Mouse (Mus musculus): Measurements from ENCODE around the gene Abhd17a. TPM values are rescaled to one million over a fixed set of nuclear protein-coding genes. Genes with fewer than 3 reads are reported as not detected.

The Abhd17a gene
- 86.5 and 89.2 TPM in 2 replicates for polyA plus RNA-seq (2015; fragmentation: Nextera tagmentation; extraction: Ambion mirVana)

- Histone ChIP-seq H3K9me3 (ENCODE audit: low read length) (no peaks in the 10 kb centered on the region), H3K27me3 (ENCODE audit: insufficient read depth, low read length) (no peaks in the 10 kb centered on the region), H3K4me2 (replicated peaks; ENCODE audit: low read depth, low read length) (peak within 1 kb of the TSS; percentile 98), H3K27ac (ENCODE audit: low read length) (peak within 1 kb of the TSS; percentile 6; the same call in 1 of the 2 replicates), H3K36me3 (ENCODE audit: insufficient read depth, low read length) (0 out of 2 replicates have a peak, but pooled peaks cover 8% of the 10 kb centered on the region), H3K4me3 (ENCODE audit: low read length) (peak within 1 kb of the TSS; percentile 76), H3K9ac (replicated peaks; ENCODE audit: low read length) (peak within 1 kb of the TSS; percentile 85), H3K4me1 (ENCODE audit: insufficient read depth, low read length) (peaks cover 24% of the 10 kb centered on the region)
- ATAC-seq (ENCODE audit: low FRiP score, low TSS enrichment) = peak; percentile 96
- WGBS = under 1% methylated on average over 72 of the region's 73 CpGs
These were observed at the start of gene Abhd17a for GRCm38 (mm10) chr10:80589879-80590854. TSS of gene Abhd17a (minus strand) at chr10:80590341.

GRCm38 (mm10) chr10:80635345-80635744 is 45.2 kb upstream of the Abhd17a start:
- H3K9ac ChIP-seq (replicated peaks; ENCODE audit: low read length) = no peak overlapping the region
- 74% methylated on average over 6 of the region's 6 CpGs for WGBS
- H3K4me2 ChIP-seq (replicated peaks; ENCODE audit: low read depth, low read length) = no peak overlapping the region
- no peak overlapping the region for H3K4me3 ChIP-seq (ENCODE audit: low read length)
- H3K36me3 ChIP-seq (ENCODE audit: insufficient read depth, low read length) = peaks cover 65% of the 10 kb centered on the region
- H3K9me3 ChIP-seq (ENCODE audit: low read length) = no peaks in the 10 kb centered on the region
- no peaks in the 10 kb centered on the region for H3K4me1 ChIP-seq (ENCODE audit: insufficient read depth, low read length)
- ATAC-seq (ENCODE audit: low FRiP score, low TSS enrichment) = no peak
- no peak overlapping the region for H3K27ac ChIP-seq (ENCODE audit: low read length)
- H3K27me3 ChIP-seq (ENCODE audit: insufficient read depth, low read length) = no peaks in the 10 kb centered on the region

GRCm38 (mm10) chr10:80628925-80629324 is 38.8 kb upstream of the Abhd17a start:
- no peaks in the 10 kb centered on the region for H3K9me3 ChIP-seq (ENCODE audit: low read length)
- H3K27ac ChIP-seq (ENCODE audit: low read length) = no peak overlapping the region
- H3K36me3 ChIP-seq (ENCODE audit: insufficient read depth, low read length) = peaks cover 4% of the 10 kb centered on the region; the same call in 1 of the 2 replicates
- H3K27me3 ChIP-seq (ENCODE audit: insufficient read depth, low read length) = no peaks in the 10 kb centered on the region
- WGBS = 79% methylated on average over 9 of the region's 9 CpGs
- H3K4me3 ChIP-seq (ENCODE audit: low read length) = no peak overlapping the region
- peaks cover 51% of the 10 kb centered on the region for H3K4me1 ChIP-seq (ENCODE audit: insufficient read depth, low read length)
- H3K9ac ChIP-seq (replicated peaks; ENCODE audit: low read length) = no peak overlapping the region
- no peak overlapping the region for H3K4me2 ChIP-seq (replicated peaks; ENCODE audit: low read depth, low read length)
- ATAC-seq (ENCODE audit: low FRiP score, low TSS enrichment) = no peak

- peak; percentile 91 for ATAC-seq (ENCODE audit: low FRiP score, low TSS enrichment)
- no peak overlapping the region for H3K4me3 ChIP-seq (ENCODE audit: low read length)
- 11% methylated on average over 2 of the region's 2 CpGs for WGBS
- H3K27ac ChIP-seq (ENCODE audit: low read length) = peak overlapping the region; percentile 85
- no peaks in the 10 kb centered on the region for H3K9me3 ChIP-seq (ENCODE audit: low read length)
- H3K4me2 ChIP-seq (replicated peaks; ENCODE audit: low read depth, low read length) = no peak overlapping the region
- H3K36me3 ChIP-seq (ENCODE audit: insufficient read depth, low read length) = 0 out of 2 replicates have a peak, but pooled peaks cover 3% of the 10 kb centered on the region
- H3K9ac ChIP-seq (replicated peaks; ENCODE audit: low read length) = peak overlapping the region; percentile 5; the same call in 1 of the 2 replicates
- H3K27me3 ChIP-seq (ENCODE audit: insufficient read depth, low read length) = no peaks in the 10 kb centered on the region
- peaks cover 55% of the 10 kb centered on the region for H3K4me1 ChIP-seq (ENCODE audit: insufficient read depth, low read length)
These were observed 37.5 kb upstream of the Abhd17a start for GRCm38 (mm10) chr10:80627685-80628084.

GRCm38 (mm10) chr10:80625764-80626163 is 35.6 kb upstream of the Abhd17a start:
- no peaks in the 10 kb centered on the region for H3K9me3 ChIP-seq (ENCODE audit: low read length)
- H3K27me3 ChIP-seq (ENCODE audit: insufficient read depth, low read length) = no peaks in the 10 kb centered on the region
- H3K36me3 ChIP-seq (ENCODE audit: insufficient read depth, low read length) = no peaks in the 10 kb centered on the region
- 81% methylated on average over 4 of the region's 4 CpGs for WGBS
- H3K4me1 ChIP-seq (ENCODE audit: insufficient read depth, low read length) = peaks cover 61% of the 10 kb centered on the region
- H3K4me3 ChIP-seq (ENCODE audit: low read length) = no peak overlapping the region
- H3K4me2 ChIP-seq (replicated peaks; ENCODE audit: low read depth, low read length) = no peak overlapping the region
- H3K27ac ChIP-seq (ENCODE audit: low read length) = peak overlapping the region; percentile 29; the same call in 1 of the 2 replicates
- ATAC-seq (ENCODE audit: low FRiP score, low TSS enrichment) = no peak
- 0 out of 2 replicates have a peak overlapping the region, but pooled peaks have one; percentile 16 for H3K9ac ChIP-seq (replicated peaks; ENCODE audit: low read length)

- H3K4me3 ChIP-seq (ENCODE audit: low read length) = peak overlapping the region; percentile 84
- 10% methylated on average over 15 of the region's 15 CpGs for WGBS
- H3K4me1 ChIP-seq (ENCODE audit: insufficient read depth, low read length) = peaks cover 54% of the 10 kb centered on the region
- H3K27ac ChIP-seq (ENCODE audit: low read length) = peak overlapping the region; percentile 92
- no peaks in the 10 kb centered on the region for H3K27me3 ChIP-seq (ENCODE audit: insufficient read depth, low read length)
- ATAC-seq (ENCODE audit: low FRiP score, low TSS enrichment) = no peak
- H3K9me3 ChIP-seq (ENCODE audit: low read length) = no peaks in the 10 kb centered on the region
- peak overlapping the region; percentile 81 for H3K4me2 ChIP-seq (replicated peaks; ENCODE audit: low read depth, low read length)
- H3K9ac ChIP-seq (replicated peaks; ENCODE audit: low read length) = peak overlapping the region; percentile 92
- H3K36me3 ChIP-seq (ENCODE audit: insufficient read depth, low read length) = no peaks in the 10 kb centered on the region
These were observed 33.5 kb upstream of the Abhd17a start for GRCm38 (mm10) chr10:80623457-80624191.

- Histone ChIP-seq H3K27ac (ENCODE audit: low read length) (peak within 1 kb of the TSS; percentile 98), H3K27me3 (ENCODE audit: insufficient read depth, low read length) (no peaks in the 10 kb centered on the region), H3K9ac (replicated peaks; ENCODE audit: low read length) (peak within 1 kb of the TSS; percentile 92), H3K4me3 (ENCODE audit: low read length) (peak within 1 kb of the TSS; percentile 84), H3K4me1 (ENCODE audit: insufficient read depth, low read length) (peaks cover 46% of the 10 kb centered on the region), H3K36me3 (ENCODE audit: insufficient read depth, low read length) (no peaks in the 10 kb centered on the region), H3K4me2 (replicated peaks; ENCODE audit: low read depth, low read length) (peak within 1 kb of the TSS; percentile 82), H3K9me3 (ENCODE audit: low read length) (no peaks in the 10 kb centered on the region)
- ATAC-seq (ENCODE audit: low FRiP score, low TSS enrichment) = no peak
- under 1% methylated on average over 72 of the region's 85 CpGs for WGBS
These were observed 32.7 kb upstream of the Abhd17a start, which contains the start of gene Csnk1g2 for GRCm38 (mm10) chr10:80622661-80623456. TSS of gene Csnk1g2 (plus strand) at chr10:80622838.

GRCm38 (mm10) chr10:80621940-80622660 is 32.0 kb upstream of the Abhd17a start:
- H3K27me3 ChIP-seq (ENCODE audit: insufficient read depth, low read length) = no peaks in the 10 kb centered on the region
- peak overlapping the region; percentile 92 for H3K9ac ChIP-seq (replicated peaks; ENCODE audit: low read length)
- no peaks in the 10 kb centered on the region for H3K36me3 ChIP-seq (ENCODE audit: insufficient read depth, low read length)

GRCm38 (mm10) chr10:80621690-80621939 is 31.5 kb upstream of the Abhd17a start:
- H3K36me3 ChIP-seq (ENCODE audit: insufficient read depth, low read length) = no peaks in the 10 kb centered on the region
- peak overlapping the region; percentile 84 for H3K4me3 ChIP-seq (ENCODE audit: low read length)
- no peaks in the 10 kb centered on the region for H3K9me3 ChIP-seq (ENCODE audit: low read length)
- no peaks in the 10 kb centered on the region for H3K27me3 ChIP-seq (ENCODE audit: insufficient read depth, low read length)
- under 1% methylated on average over 9 of the region's 9 CpGs for WGBS
- ATAC-seq (ENCODE audit: low FRiP score, low TSS enrichment) = no peak
- H3K27ac ChIP-seq (ENCODE audit: low read length) = peak overlapping the region; percentile 98
- peak overlapping the region; percentile 68 for H3K9ac ChIP-seq (replicated peaks; ENCODE audit: low read length)
- peaks cover 37% of the 10 kb centered on the region for H3K4me1 ChIP-seq (ENCODE audit: insufficient read depth, low read length)
- H3K4me2 ChIP-seq (replicated peaks; ENCODE audit: low read depth, low read length) = peak overlapping the region; percentile 82

More at GRCm38 (mm10) chr10:80621940-80622660, 32.0 kb upstream of the Abhd17a start:
- H3K4me2 ChIP-seq (replicated peaks; ENCODE audit: low read depth, low read length) = peak overlapping the region; percentile 82
- peak overlapping the region; percentile 98 for H3K27ac ChIP-seq (ENCODE audit: low read length)
- ATAC-seq (ENCODE audit: low FRiP score, low TSS enrichment) = peak; percentile 96
- H3K4me3 ChIP-seq (ENCODE audit: low read length) = peak overlapping the region; percentile 84
- under 1% methylated on average over 64 of the region's 64 CpGs for WGBS
- H3K9me3 ChIP-seq (ENCODE audit: low read length) = no peaks in the 10 kb centered on the region
- H3K4me1 ChIP-seq (ENCODE audit: insufficient read depth, low read length) = peaks cover 39% of the 10 kb centered on the region

All from kidney, embryonic 16.5 days (tissue).